Mouse (Mus musculus): ENCODE measurements around the gene Nfia.

DNA sequence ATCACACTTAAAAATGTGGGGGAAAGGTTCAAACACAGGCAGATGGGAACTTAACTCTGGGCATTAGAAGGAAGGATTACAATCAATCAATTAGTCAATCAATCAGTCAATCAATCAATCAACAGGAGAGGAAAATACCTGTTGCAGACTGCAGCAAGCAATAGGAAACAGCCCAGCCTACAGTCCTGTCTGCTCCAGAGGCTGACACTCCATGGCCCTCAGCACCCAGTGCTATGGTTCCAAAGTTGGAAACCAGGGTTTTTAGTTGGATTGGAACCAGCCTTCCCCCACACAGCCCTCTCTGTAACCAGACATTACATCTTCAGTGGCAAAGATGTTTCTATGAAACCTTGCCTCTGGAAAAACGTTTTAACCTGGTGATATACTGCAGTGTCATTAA is 19.0 kb upstream of the Nfia start:
- TF ChIP-seq GATA1 (IDR thresholded peaks at IDR 0.05; ENCODE audit: borderline replicate concordance, low read length) = no peak
- no peak for TF ChIP-seq FLI1 (IDR thresholded peaks at IDR 0.05; ENCODE audit: low read length)
